Mouse (Mus musculus): ENCODE results near the gene Gnpnat1.

The Gnpnat1 gene

DNA sequence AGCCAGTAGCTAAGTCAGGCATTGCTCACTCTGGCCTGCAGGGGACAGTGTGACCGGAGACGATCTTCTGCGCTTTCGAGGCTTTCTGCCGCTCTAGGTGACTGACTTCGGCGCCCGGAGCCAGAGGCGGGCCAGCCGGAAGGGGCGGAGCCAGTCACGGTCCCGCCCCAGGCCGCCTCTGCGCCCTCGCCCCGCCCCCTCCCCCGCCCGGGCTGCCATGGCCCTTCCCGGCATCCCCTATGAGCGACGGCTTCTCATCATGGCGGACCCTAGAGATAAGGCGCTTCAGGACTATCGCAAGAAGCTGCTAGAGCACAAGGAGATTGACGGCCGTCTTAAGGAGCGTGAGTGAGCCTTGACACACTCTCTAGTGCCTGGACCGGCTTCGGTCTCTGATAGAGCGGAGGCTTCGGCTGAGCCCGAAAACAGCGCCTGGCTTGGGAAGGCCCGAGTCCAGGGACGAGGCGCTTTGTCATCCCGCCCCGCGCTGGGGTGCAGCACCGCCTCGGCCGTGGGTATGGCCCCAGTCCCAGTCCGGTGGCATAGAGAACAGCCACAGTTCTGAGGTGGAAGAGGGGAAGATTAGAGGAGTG is 75.0 kb downstream of the Gnpnat1 start, which contains the start of gene Psmc6:
Psmc6 (plus strand) TSS at position 200 of the 593 bp plus-strand sequence.
- TF ChIP-seq NANOG (IDR thresholded peaks at IDR 0.05; ENCODE audit: borderline replicate concordance, low read length) (no peak), CTCF (conservative IDR thresholded peaks at IDR 0.05; ENCODE audit: low read length) (peak; percentile 98)

GRCm38 (mm10) chr14:45329018-45329588 is 75.6 kb downstream of the Gnpnat1 start:
- Histone ChIP-seq H3K36me3 (ENCODE audit: insufficient read depth, low read length) (peaks cover 30% of the 10 kb centered on the region), H3K4me3 (replicated peaks; ENCODE audit: low read length) (peak overlapping the region; percentile 100), H3K4me1 (replicated peaks; ENCODE audit: low read depth, low read length) (peaks cover 21% of the 10 kb centered on the region), H3K27me3 (ENCODE audit: insufficient read depth, low read length) (no peaks in the 10 kb centered on the region), H3K9me3 (ENCODE audit: low read length) (no peaks in the 10 kb centered on the region)
- TF ChIP-seq CTCF (conservative IDR thresholded peaks at IDR 0.05; ENCODE audit: low read length): peak; percentile 11; the same call in 1 of the 2 replicates
- TF ChIP-seq POU5F1 (IDR thresholded peaks at IDR 0.05; ENCODE audit: borderline replicate concordance, low read length): no peak

More for the DNA sequence above, 75.0 kb downstream of the Gnpnat1 start, which contains the start of gene Psmc6:
- H3K36me3 ChIP-seq (ENCODE audit: insufficient read depth, low read length): peaks cover 34% of the 10 kb centered on the region
- no peaks in the 10 kb centered on the region for H3K9me3 ChIP-seq (ENCODE audit: low read length)
- H3K4me3 ChIP-seq (replicated peaks; ENCODE audit: low read length): peak within 1 kb of the TSS; percentile 100
- no peaks in the 10 kb centered on the region for H3K27me3 ChIP-seq (ENCODE audit: insufficient read depth, low read length)
- H3K4me1 ChIP-seq (replicated peaks; ENCODE audit: low read depth, low read length): peaks cover 21% of the 10 kb centered on the region

- Histone ChIP-seq H3K36me3 (ENCODE audit: insufficient read depth, low read length) (peaks cover 21% of the 10 kb centered on the region), H3K4me3 (replicated peaks; ENCODE audit: low read length) (0 out of 2 replicates have a peak overlapping the region, but pooled peaks have one; percentile 100), H3K4me1 (replicated peaks; ENCODE audit: low read depth, low read length) (peaks cover 21% of the 10 kb centered on the region), H3K9me3 (ENCODE audit: low read length) (no peaks in the 10 kb centered on the region), H3K27me3 (ENCODE audit: insufficient read depth, low read length) (no peaks in the 10 kb centered on the region)
- TF ChIP-seq POU5F1 (IDR thresholded peaks at IDR 0.05; ENCODE audit: borderline replicate concordance, low read length) (no peak), NANOG (IDR thresholded peaks at IDR 0.05; ENCODE audit: borderline replicate concordance, low read length) (no peak), CTCF (conservative IDR thresholded peaks at IDR 0.05; ENCODE audit: low read length) (no peak)
These were observed 76.5 kb downstream of the Gnpnat1 start for GRCm38 (mm10) chr14:45328072-45328713.
